Mouse (Mus musculus) brain, embryonic 14.5 days (tissue): ENCODE measurements around the gene Lrrc49.

Experiments used
- CTCF ChIP-seq: fragments of 200-500 bp; IDR thresholded peaks from 2 replicates; pipeline ENCODE4 v1.5.1; 2012; ENCODE audit warnings: inconsistent platforms, mild to moderate bottlenecking, moderate library complexity, borderline replicate concordance; ENCODE audit not compliant: insufficient read depth, insufficient read length; ENCODE audit errors: extremely low read depth
- POLR2A ChIP-seq: fragments of 200-500 bp; IDR thresholded peaks from 2 replicates; pipeline ENCODE4 v1.6.1; 2012; ENCODE audit warnings: mild to moderate bottlenecking, inconsistent platforms, borderline replicate concordance; ENCODE audit not compliant: poor library complexity, insufficient read depth, insufficient read length, severe bottlenecking; ENCODE audit errors: extremely low read depth

- no peak for TF ChIP-seq CTCF
- no peak for TF ChIP-seq POLR2A
Measured at GRCm38 (mm10) chr9:60676429-60676828, 11.5 kb downstream of the Lrrc49 start.
